Mouse (Mus musculus): ENCODE measurements around the gene Slc39a11. TPM values are rescaled to one million over a fixed set of nuclear protein-coding genes. Genes with fewer than 3 reads are reported as not detected.

Slc39a11 gene
- polyA plus RNA-seq, 1 experiment: 32.4 TPM

DNA sequence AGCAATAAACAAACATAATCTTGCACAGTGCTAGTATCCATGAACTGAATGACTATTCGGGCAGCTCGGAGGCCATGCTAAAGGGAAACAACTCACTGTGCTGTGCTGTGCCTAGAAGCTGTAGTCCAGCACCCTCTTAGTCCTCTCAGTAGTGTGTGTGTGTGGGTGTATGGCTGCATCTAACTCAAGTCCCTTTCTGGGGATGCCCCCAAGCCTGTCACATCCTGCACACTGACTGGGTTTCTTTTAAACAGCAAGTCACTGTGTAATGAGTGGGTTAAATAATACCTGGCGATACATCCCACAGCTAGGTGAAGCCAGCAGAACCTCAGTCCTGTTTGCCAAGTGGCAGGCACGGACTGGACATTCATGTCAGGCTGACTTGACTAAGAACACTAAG, 8.9 kb upstream of the Slc39a11 start:
- Histone ChIP-seq H3K4me1 (ENCODE audit: control insufficient read depth, insufficient read depth, insufficient read length, low read length) (no peaks in the 10 kb centered on the region), H3K4me3 (ENCODE audit: low read depth, low read length) (no peak overlapping the region), H3K27me3 (ENCODE audit: control insufficient read depth, insufficient read depth, low read length) (no peaks in the 10 kb centered on the region), H3K36me3 (ENCODE audit: control insufficient read depth, insufficient read depth, low read length) (peaks cover 85% of the 10 kb centered on the region), H3K27ac (ENCODE audit: insufficient read depth, low read depth, low read length) (no peak overlapping the region)
- WGBS: 75% methylated on average over 4 of the region's 4 CpGs
- TF ChIP-seq POLR2A (IDR thresholded peaks at IDR 0.05; ENCODE audit: low read depth, low read length): no peak
- TF ChIP-seq CTCF (IDR thresholded peaks at IDR 0.05; ENCODE audit: extremely low read depth, insufficient read length, insufficient replicate concordance, low read depth, low read length): no peak

DNA sequence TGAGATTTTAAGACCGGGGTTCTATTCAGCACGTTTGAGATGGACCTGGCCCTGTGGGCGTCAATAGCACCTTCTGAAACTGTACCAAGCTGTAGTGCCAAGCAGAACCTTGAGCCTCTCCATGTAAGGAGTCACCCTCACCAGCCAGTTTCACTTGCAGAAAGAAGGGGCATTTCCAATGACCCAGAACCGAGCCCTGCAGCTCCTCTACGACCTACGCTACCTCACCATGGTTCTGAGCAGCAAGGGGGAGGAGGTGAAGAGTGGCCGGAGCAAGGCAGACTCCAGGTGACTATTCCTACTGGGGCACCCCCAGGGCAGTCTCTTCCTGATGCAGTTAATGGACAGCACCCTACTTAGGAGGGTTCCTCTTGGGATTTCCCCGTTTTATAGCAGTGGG, 8.4 kb upstream of the Slc39a11 start:
- WGBS: 81% methylated on average over 8 of the region's 8 CpGs
- H3K27me3 ChIP-seq (ENCODE audit: control insufficient read depth, insufficient read depth, low read length): no peaks in the 10 kb centered on the region
- H3K4me3 ChIP-seq (ENCODE audit: low read depth, low read length): no peak overlapping the region
- TF ChIP-seq CTCF (IDR thresholded peaks at IDR 0.05; ENCODE audit: extremely low read depth, insufficient read length, insufficient replicate concordance, low read depth, low read length): no peak
- no peak for TF ChIP-seq POLR2A (IDR thresholded peaks at IDR 0.05; ENCODE audit: low read depth, low read length)
- H3K4me1 ChIP-seq (ENCODE audit: control insufficient read depth, insufficient read depth, insufficient read length, low read length): no peaks in the 10 kb centered on the region
- peaks cover 86% of the 10 kb centered on the region for H3K36me3 ChIP-seq (ENCODE audit: control insufficient read depth, insufficient read depth, low read length)
- no peak overlapping the region for H3K27ac ChIP-seq (ENCODE audit: insufficient read depth, low read depth, low read length)

DNA sequence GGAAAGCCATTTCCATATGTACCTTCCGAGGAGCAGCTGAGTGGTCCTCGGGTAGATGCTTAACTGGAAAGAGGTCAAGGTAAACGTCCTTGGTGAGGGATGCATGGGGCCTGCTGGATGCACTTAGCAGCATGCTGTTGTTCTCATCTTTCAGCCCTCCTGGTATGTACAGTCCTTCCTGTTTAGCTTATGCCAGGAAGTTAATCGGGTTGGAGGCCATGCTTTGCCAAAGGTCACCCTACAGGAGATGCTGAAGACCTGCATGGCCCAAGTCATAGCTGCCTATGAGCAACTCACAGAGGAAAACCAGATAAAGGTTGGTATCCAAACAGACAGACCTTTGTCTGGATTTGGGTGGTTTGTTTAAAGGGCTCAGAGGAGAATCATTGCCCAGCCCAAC, 7.3 kb upstream of the Slc39a11 start:
- TF ChIP-seq POLR2A (IDR thresholded peaks at IDR 0.05; ENCODE audit: low read depth, low read length) (no peak), CTCF (IDR thresholded peaks at IDR 0.05; ENCODE audit: extremely low read depth, insufficient read length, insufficient replicate concordance, low read depth, low read length) (no peak)
- 54% methylated on average over 4 of the region's 4 CpGs for WGBS
- H3K27me3 ChIP-seq (ENCODE audit: control insufficient read depth, insufficient read depth, low read length): no peaks in the 10 kb centered on the region
- H3K36me3 ChIP-seq (ENCODE audit: control insufficient read depth, insufficient read depth, low read length): peaks cover 93% of the 10 kb centered on the region
- H3K27ac ChIP-seq (ENCODE audit: insufficient read depth, low read depth, low read length): no peak overlapping the region
- no peak overlapping the region for H3K4me3 ChIP-seq (ENCODE audit: low read depth, low read length)
- no peaks in the 10 kb centered on the region for H3K4me1 ChIP-seq (ENCODE audit: control insufficient read depth, insufficient read depth, insufficient read length, low read length)

DNA sequence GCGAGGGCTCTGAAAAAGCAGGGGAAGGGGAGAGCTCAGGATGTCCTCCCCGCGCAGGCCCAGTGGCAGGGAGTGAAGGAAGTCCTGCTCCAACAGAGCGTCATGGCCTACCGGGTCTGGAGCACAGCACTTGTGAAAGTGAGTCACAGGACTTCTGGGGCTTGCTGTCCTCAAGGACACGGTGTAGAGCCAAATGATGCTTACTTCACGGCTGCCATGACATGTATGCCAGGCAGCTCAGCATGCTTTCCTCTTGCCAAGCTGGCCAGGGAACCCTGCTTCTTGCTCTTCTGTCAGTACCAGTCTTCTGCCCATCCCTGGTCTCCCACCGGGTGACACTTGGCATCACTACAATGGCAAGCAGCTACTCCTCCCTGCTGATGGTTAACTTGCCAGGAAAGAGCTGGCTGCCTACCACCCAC, 6.6 kb upstream of the Slc39a11 start:
- no peak overlapping the region for H3K4me3 ChIP-seq (ENCODE audit: low read depth, low read length)
- no peak for TF ChIP-seq POLR2A (IDR thresholded peaks at IDR 0.05; ENCODE audit: low read depth, low read length)
- no peak for TF ChIP-seq CTCF (IDR thresholded peaks at IDR 0.05; ENCODE audit: extremely low read depth, insufficient read length, insufficient replicate concordance, low read depth, low read length)
- WGBS: 83% methylated on average over 8 of the region's 8 CpGs
- H3K4me1 ChIP-seq (ENCODE audit: control insufficient read depth, insufficient read depth, insufficient read length, low read length): peaks cover 4% of the 10 kb centered on the region; the same call in 1 of the 2 replicates
- H3K27ac ChIP-seq (ENCODE audit: insufficient read depth, low read depth, low read length): no peak overlapping the region
- H3K36me3 ChIP-seq (ENCODE audit: control insufficient read depth, insufficient read depth, low read length): peaks cover 93% of the 10 kb centered on the region
- H3K27me3 ChIP-seq (ENCODE audit: control insufficient read depth, insufficient read depth, low read length): no peaks in the 10 kb centered on the region

DNA sequence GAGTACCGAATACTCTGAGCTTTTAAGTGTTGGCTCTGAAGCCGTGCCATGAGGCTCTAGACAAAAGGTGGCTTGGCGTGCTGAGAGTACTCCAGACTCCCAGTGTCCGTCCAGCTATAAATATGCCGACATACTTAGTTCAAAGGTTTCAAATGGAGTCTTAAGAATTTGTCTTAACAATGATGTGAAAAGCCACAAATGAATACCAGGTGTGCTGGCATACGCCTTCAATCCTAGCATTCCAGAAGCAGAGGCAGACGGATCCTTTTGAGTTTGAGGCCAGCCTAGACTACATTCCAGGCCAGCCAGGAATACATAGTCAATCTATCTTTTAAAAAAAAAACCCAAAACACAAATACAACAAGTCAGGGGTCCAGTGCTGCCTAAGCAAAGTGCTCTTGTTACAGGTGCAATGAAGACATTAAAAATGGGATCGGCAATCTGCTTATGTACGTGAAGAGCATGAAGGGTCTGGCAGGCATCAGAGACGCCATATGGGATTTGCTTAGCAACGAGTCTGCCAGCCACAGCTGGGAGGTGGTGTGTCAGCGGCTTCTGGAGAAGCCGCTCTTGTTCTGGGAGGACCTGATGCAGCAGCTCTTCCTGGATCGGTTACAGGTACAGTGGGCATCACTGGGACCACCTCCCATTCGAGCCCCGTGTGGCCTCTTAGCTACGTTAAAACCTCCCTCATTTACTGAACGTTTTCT, 4.8 kb upstream of the Slc39a11 start:
- WGBS: 91% methylated on average over 18 of the region's 18 CpGs
- Histone ChIP-seq H3K4me3 (ENCODE audit: low read depth, low read length) (no peak overlapping the region), H3K36me3 (ENCODE audit: control insufficient read depth, insufficient read depth, low read length) (peaks cover 78% of the 10 kb centered on the region), H3K27ac (ENCODE audit: insufficient read depth, low read depth, low read length) (no peak overlapping the region), H3K27me3 (ENCODE audit: control insufficient read depth, insufficient read depth, low read length) (no peaks in the 10 kb centered on the region), H3K4me1 (ENCODE audit: control insufficient read depth, insufficient read depth, insufficient read length, low read length) (peaks cover 4% of the 10 kb centered on the region; the same call in 1 of the 2 replicates)
- TF ChIP-seq POLR2A (IDR thresholded peaks at IDR 0.05; ENCODE audit: low read depth, low read length): no peak
- TF ChIP-seq CTCF (IDR thresholded peaks at IDR 0.05; ENCODE audit: extremely low read depth, insufficient read length, insufficient replicate concordance, low read depth, low read length): no peak

DNA sequence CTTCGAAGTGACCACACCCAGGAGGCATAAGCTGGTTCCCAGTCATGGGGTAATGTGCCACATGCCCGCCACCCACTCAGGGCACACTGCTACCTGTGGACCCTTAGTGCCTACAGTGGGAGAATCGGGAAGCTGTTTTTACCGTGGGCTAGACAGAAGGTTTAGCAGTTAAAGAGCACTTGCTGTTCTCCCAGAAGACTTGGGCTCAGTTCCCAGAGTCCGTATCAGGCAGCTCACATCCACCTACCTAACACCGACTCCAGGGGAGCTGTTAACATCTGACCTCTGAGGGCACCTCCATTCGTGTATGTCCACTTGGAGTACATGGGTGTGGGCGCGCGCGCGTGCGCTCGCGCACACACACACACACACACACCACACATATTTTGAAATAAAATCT, 4.2 kb upstream of the Slc39a11 start:
- Histone ChIP-seq H3K4me3 (ENCODE audit: low read depth, low read length) (no peak overlapping the region), H3K36me3 (ENCODE audit: control insufficient read depth, insufficient read depth, low read length) (peaks cover 73% of the 10 kb centered on the region), H3K27ac (ENCODE audit: insufficient read depth, low read depth, low read length) (no peak overlapping the region), H3K4me1 (ENCODE audit: control insufficient read depth, insufficient read depth, insufficient read length, low read length) (peaks cover 4% of the 10 kb centered on the region; the same call in 1 of the 2 replicates), H3K27me3 (ENCODE audit: control insufficient read depth, insufficient read depth, low read length) (no peaks in the 10 kb centered on the region)
- TF ChIP-seq POLR2A (IDR thresholded peaks at IDR 0.05; ENCODE audit: low read depth, low read length): no peak
- no peak for TF ChIP-seq CTCF (IDR thresholded peaks at IDR 0.05; ENCODE audit: extremely low read depth, insufficient read length, insufficient replicate concordance, low read depth, low read length)
- WGBS: 95% methylated on average over 15 of the region's 15 CpGs

DNA sequence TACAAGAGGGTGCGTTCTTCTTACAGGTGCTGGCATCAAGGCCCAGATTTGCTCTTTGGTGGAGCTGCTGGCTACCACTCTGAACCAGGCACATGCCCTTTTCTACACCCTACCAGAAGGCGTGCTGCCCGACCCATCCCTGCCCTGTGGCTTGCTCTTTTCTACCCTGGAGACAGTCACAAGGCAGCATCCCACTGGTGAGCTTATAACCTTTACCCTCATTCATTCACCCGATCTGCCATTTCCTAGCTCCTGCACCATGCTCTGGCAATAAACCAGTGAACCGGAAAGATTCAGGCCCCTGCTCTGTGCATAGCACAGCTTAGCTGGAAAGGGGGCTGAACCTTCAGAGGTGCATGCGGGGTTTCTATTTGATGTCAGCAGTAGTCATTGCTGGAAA, 2.6 kb upstream of the Slc39a11 start:
- no peak overlapping the region for H3K27ac ChIP-seq (ENCODE audit: insufficient read depth, low read depth, low read length)
- peaks cover 7% of the 10 kb centered on the region; the same call in 1 of the 2 replicates for H3K4me1 ChIP-seq (ENCODE audit: control insufficient read depth, insufficient read depth, insufficient read length, low read length)
- H3K36me3 ChIP-seq (ENCODE audit: control insufficient read depth, insufficient read depth, low read length): peaks cover 58% of the 10 kb centered on the region
- H3K27me3 ChIP-seq (ENCODE audit: control insufficient read depth, insufficient read depth, low read length): no peaks in the 10 kb centered on the region
- TF ChIP-seq CTCF (IDR thresholded peaks at IDR 0.05; ENCODE audit: extremely low read depth, insufficient read length, insufficient replicate concordance, low read depth, low read length): no peak
- TF ChIP-seq POLR2A (IDR thresholded peaks at IDR 0.05; ENCODE audit: low read depth, low read length): no peak
- no peak overlapping the region for H3K4me3 ChIP-seq (ENCODE audit: low read depth, low read length)
- 93% methylated on average over 6 of the region's 6 CpGs for WGBS

Measured in small intestine, adult 2 months (tissue).